Mouse (Mus musculus): ENCODE results near the gene Nek1. TPM values are rescaled to one million over a fixed set of nuclear protein-coding genes. Genes with fewer than 3 reads are reported as not detected.
"Not testable (repeated sequence)": the region's sequence is repeated elsewhere in the genome, so short reads cannot be mapped to it uniquely, and the experiment has no call there.

Gene Nek1
- total RNA-seq, 2 experiments from 2014 or later, result 8.0 to 9.4 TPM

DNA sequence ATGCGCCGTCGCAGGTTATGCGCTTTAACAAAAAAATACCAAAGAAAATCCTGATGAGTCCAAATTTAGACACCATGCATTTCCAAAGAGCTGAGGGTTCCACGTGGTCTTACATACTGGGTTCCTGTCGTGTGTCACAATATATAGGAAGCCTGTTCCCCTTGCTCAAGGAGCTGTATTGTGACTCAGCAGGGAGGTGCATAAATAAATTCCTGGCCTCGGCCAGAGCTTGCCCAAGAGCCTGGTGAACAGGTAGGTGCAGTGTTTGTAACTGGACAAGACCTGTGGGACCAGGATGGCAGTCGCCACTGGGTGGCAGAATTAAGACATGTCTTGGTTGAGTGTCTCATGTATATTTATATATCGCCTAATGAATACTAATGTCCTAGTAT, 9.3 kb upstream of the Nek1 start:
- intact Hi-C loops (cut with DNase I), result loop anchor here (1.0 to 10.0 kb wide), 5 partner anchors 10 to 349 kb away; partner anchors contain the start of genes Hpf1, Mfap3l, Nek1 and Sh3rf1
- peak; percentile 53 to 61 for DNase-seq

DNA sequence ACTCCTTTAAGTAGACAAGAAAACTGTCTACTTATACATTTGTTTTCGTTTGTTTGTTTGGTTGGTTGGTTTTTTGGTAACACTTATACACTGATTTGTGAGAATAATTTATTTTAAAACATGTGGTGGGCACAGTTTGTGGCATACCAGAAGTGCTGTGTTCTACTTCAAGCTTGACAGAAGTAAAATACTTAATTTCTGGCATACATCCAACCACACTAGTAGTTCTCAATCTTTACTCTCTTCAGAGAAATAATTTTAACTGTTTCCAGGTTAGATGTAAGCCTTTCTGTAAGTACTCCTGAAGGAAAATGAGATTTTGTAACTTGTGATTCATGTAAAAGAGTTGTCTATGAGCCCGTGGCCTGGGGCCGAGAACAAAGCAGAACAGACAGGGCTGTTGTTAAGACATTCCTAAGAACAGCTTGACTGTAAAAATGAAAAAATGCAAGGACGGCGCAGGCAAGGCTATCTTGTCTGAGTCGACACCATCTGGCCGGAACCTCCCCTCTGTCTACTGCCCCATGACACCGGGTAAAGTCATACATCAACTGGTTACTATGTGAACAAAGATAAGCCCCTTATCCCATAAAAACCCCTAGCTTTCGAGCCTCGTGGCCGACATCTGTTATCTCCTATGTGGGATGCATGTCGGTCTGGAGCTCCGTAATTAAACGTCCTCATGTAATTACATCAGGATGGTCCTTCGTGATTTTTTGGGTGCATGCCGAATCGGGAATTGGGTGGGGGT, 8.6 kb upstream of the Nek1 start:
- intact Hi-C loops (cut with DNase I), result loop anchor here (5.0 to 10.0 kb wide), 4 partner anchors 92 to 943 kb away; partner anchors contain the start of genes Ddx60, Hpf1, Mfap3l and Sh3rf1
- DNase-seq, result not testable (repeated sequence)

DNA sequence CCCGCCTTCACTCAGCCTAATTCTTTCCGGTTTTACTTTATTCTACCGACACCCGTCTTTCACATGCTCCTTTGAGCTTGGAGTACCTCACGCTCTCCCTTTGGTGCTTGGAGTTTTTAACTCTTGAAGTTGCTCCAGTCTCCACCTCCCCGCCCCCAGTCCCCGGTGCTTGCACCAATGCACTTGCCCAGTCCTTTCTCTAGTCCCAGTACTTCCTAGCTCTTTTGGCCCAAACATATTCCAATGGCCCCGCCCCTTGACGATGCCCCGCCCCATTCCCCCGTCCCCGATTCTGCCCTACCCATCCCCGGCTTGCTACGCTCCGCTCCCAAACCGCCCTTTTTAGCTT, 460 bp upstream of the Nek1 start:
- DNase-seq, result no peak
- intact Hi-C loops (cut with DNase I), result loop anchor here (5.0 kb wide), 1 partner anchor 495 kb away; the partner anchor contains the start of gene Cbr4

DNA sequence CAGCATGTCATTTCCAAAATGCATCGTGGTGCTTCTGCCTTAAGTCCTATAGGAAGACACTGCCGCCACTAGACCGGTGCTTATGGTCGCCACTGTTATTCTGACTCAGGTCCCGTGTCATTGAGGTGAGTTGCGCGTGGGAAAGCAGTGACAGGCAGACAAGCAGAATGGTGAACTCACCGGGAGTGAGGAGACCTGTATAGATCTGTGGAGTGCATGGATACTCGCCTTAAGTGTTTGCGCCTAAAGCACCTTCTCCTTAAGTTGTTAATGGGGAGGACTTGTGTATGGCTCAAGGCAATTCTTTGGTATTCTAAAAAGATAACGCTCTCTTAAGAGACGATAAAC, 618 bp downstream of the Nek1 start:
- intact Hi-C loops (cut with DNase I), result loop anchor here (1.0 to 5.0 kb wide), 2 partner anchors 10 to 494 kb away; partner anchors contain the start of genes Cbr4 and Clcn3
- DNase-seq, result no peak

DNA sequence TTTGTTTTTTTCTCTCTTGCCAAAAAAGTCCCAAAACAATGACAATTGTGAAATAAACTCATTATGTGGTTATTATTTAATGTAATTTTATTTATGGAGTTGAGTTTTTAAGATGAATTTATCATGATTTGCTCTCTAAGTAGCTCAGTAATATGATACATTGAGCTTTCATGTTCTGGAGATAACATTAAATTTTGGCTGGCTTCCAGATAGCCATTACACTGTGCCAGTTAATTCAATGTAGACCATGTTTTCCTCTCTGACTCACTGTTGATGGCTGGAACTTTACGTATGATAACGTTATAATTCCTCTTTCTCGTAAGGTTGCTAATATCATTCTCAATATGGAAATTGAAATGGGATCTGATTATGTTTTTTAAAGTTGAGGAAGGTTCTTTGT, 3.5 kb downstream of the Nek1 start:
- intact Hi-C loops (cut with DNase I), result no loop called here

DNA sequence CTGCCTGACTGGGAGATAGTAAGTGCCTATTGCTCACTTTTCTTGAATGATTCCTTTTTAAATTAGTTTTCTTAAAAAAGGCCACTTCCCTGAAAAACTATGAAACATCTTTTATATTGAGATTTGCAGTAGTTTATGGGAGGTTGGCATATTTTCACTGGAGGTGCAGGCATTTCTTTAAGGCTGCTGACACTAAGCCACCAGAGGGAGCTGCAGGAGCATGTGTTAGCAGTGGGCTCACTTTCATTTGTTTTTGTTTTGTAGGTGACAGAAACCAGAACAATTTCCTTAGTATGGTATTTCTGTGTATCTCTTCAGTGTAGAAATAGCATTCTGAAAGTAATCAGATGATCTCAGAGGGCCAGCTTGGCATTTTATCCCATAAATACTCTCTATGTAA, 49.0 kb downstream of the Nek1 start:
- DNase-seq, result peak; percentile 34 to 57

More for the DNA sequence above, 3.5 kb downstream of the Nek1 start:
- no peak for DNase-seq

DNA sequence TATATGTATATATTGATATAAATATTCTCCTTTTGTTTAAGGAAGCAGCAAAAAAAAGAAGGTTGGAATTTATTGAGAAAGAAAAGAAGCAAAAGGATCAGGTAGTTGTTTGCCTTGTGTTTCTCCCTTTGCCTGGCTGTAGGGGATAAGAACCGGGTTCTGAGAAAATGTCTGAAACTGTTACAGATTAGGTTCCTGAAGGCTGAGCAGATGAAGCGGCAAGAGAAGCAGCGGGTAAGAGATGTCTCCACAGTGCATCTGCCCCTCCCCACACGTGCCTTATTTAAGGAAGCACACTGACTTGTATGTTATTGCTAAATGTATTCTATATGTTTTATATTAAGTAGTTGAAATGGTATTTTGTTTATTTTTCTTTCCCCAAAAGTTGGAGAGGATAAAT, 50.9 kb downstream of the Nek1 start:
- DNase-seq, result no peak
- intact Hi-C loops (cut with DNase I), result loop anchor here (5.0 to 10.0 kb wide), 3 partner anchors 433 to 1021 kb away; no protein-coding TSS in a partner anchor

More for the DNA sequence above, 49.0 kb downstream of the Nek1 start:
- intact Hi-C loops (cut with DNase I), result loop anchor here (1.0 to 10.0 kb wide), 4 partner anchors 435 to 1023 kb away; no protein-coding TSS in a partner anchor

DNA sequence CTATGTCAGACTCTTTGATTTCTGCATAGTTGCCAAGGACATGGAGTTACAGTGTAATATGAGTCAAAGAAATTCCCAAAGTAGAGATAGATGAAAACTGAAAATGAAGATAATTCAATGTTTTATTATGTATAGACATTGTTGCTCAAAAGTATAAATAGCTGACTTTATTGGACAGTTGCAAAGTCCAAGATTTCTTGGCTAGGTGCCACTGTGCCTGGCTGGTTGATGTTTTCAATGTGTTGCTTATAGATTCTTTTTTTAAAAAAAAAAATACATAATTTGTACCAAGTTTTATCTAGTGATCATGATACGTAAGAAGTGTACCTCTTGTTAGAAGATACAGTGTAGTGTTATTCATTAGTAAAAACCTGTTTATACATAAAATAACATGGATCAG, 53.8 kb downstream of the Nek1 start:
- no peak for DNase-seq
- intact Hi-C loops (cut with DNase I), result loop anchor here (10.0 kb wide), 1 partner anchor 1018 kb away; no protein-coding TSS in a partner anchor

DNA sequence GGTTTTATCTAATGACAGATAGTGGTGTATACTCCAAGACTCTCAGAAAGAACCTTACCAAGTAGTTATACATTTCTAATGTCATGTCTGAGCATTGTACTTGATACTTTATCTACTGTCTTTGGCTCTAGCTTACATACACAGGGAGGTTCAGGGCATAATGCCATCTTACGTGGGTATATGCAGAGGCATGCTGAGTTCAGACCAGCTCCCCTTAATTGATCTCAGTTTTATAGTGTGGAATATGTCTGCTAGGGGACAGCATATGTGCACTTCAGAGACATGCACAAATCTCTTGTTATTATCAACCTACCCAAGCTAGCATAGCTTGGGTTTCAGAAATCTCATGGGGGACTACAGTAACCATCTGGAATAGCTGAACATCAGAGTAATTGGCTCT, 60.0 kb downstream of the Nek1 start:
- no peak for DNase-seq
- intact Hi-C loops (cut with DNase I), result no loop called here

DNA sequence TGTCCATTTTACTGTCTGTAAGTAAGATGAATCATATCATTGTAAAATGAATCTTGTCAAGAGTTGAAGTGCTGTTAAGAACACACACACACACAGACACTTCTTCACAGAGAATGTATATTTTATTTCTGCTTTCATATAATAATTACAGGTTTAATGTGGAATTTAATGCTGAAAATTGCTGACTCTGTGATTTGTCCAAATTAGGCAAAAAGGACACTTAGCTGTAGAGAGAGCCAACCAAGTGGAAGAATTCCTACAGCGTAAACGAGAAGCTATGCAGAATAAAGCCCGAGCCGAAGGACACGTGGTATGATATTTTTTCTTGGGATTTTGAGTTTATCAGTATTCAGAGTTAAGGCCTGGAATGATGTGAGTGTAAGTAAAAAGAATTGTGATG, 61.3 kb downstream of the Nek1 start:
- no peak for DNase-seq
- intact Hi-C loops (cut with DNase I), result no loop called here

DNA sequence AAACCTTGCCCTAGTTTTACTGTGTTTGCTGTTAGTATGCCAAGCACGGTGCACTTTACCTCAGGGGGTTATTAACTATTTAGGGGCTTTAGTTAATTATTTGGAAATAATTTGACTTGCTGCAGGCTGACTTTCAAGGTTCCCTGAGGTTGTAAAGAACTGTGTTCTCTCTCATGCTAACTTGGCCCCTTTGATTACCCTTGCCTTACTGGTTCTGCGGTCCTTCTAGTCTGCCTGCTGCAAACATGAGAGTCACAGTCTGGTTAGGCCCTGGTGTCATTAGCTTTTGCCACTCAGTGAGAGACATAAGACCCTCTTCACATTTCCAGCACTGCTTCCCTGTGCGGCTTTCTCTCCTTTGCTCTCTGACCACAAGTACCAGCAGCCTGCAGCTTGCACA, 64.0 kb downstream of the Nek1 start:
- no peak for DNase-seq
- intact Hi-C loops (cut with DNase I), result no loop called here

DNA sequence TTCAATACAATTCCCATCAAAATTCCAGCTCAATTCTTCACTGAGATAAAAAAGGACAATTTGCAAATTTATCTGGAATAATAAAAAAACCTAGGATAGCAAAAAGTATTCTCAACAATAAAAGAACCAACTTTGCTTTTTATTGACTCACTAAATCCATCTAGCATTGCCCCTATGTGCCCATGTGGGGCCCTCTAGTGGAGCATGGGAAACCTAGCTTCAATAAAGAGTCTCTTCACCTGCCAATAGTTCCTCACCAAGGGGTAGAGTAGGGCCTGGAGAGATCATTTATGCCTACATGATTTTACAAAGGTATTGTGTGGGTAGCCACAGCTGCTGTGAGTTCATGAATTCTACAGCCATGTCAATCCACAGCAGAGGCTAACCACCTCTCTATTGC, 66.1 kb downstream of the Nek1 start:
- intact Hi-C loops (cut with DNase I), result no loop called here
- no peak for DNase-seq

DNA sequence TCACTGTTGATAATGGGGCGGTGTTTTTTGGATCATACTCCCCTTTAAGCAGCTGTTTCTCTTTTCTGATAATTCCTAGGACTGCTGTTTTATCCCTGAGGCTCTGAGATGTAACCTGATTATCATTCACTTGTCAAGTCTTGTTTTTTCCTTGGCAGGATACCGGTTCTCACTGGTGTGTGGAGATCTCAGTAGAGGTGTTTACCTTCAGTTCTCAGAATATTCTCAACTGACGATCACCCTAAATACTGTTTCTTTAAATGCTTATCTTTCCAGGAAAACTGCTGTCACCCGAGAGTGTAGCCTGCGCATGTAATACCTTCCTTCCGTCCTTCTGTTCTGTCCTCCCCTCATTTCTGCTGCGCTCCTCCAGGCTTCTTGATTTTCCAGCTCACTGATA, 67.4 kb downstream of the Nek1 start:
- DNase-seq, result no peak
- intact Hi-C loops (cut with DNase I), result no loop called here

DNA sequence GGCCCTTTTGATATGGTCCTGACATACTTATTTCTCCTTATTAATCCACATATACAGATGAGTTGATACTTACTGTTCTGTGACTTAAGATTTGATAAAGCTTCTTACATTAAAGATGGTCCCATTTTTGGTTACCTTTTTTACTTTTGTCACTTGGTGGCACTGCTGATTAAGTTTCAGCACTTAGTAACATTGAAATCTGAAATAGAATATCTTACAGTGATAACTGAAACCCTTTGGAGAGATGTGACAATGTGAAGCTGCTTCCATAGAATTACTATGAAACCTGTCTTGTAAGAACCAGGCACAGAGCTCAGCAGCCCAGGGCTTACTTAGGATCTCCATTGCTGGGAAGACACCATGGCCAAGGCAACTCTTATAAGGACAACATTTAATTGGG, 82.1 kb downstream of the Nek1 start:
- DNase-seq, result no peak
- intact Hi-C loops (cut with DNase I), result loop anchor here (10.0 kb wide), 1 partner anchor 420 kb away; no protein-coding TSS in a partner anchor

DNA sequence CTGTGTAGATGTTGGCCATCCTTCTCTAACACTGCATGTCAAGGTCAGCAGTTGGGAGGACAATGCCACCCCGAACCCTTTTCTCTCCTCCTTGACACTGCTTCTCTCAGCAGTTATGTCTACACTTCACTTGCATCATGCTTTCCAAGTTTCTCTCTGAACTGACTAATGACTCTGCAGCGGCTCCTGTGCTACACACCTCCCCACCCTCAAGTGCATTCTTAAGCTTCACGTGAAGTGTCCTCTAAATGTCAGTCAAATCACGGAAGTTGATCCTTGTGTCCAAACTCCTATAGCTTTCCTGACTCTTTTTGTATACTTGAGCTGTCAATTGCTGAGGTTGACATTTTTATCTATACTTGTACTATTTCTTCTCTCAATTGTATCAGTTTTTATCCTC, 117.5 kb downstream of the Nek1 start:
- no peak for DNase-seq
- intact Hi-C loops (cut with DNase I), result no loop called here

DNA sequence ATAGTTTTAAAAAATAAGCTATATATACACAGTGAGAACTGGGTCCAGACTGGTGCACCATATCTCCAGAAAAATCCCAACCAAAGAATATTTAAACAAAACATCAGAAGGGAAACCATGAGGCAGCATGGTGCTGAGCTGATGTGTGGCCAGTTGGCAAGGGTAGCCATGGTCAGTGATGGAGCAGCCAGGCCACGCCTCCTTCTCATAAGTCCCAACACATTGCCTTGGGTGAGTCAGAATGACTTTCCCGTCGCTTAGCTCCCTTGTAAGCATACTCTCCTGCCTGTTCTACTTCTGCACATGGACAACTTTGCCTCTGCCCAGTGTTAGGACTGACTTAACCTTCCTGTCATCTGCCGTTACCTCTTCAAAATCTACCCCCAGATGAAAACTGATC, 118.9 kb downstream of the Nek1 start:
- DNase-seq, result no peak
- intact Hi-C loops (cut with DNase I), result no loop called here

DNA sequence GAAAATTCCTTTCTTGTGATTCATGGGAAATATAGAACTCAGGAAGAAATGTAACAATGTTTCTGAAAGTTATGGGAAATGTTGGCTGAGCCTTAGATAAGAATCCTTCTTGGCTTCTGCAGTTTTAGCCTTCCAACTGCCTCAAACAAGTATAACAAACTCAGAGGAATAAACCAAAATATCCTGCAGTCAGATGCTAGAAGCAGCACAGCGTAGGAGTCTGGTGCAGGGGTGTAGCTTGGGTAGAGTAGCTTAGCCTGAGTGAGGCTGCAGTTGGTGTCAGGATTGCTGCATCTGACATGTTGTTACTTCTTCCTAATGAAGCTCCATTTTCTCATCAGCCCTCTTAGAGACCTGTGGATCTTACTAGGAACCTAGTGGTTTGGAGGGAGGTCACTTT, 128.6 kb downstream of the Nek1 start:
- intact Hi-C loops (cut with DNase I), result no loop called here
- no peak for DNase-seq

DNA sequence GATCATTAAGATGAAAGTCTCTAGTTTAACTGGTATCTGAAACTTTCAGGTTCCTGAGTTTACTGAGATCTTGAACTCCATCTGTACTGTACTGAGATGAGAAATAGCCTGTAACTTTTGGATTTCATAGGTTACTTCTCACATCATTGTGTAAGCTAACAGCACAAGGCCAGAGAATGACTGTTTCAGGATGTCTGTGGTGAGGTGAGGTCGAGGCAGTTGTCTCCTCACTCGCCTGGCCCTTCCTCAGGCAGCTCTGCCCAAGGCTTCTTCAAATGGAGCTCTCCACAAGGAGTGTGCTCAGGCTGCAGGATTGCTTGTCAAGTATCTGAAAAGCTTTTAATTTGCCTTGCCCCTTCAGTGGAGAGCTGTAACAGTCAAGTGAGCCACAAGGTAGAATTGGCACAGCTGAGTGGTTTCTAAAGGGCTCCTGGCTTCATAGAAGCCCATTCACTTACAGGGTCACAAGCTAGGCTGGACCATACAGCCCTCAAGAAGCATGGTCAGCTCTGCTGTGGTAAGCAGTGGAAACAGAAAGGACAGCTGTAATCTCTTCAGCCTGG, 134.4 kb downstream of the Nek1 start:
- intact Hi-C loops (cut with DNase I), result no loop called here
- no peak for DNase-seq

DNA sequence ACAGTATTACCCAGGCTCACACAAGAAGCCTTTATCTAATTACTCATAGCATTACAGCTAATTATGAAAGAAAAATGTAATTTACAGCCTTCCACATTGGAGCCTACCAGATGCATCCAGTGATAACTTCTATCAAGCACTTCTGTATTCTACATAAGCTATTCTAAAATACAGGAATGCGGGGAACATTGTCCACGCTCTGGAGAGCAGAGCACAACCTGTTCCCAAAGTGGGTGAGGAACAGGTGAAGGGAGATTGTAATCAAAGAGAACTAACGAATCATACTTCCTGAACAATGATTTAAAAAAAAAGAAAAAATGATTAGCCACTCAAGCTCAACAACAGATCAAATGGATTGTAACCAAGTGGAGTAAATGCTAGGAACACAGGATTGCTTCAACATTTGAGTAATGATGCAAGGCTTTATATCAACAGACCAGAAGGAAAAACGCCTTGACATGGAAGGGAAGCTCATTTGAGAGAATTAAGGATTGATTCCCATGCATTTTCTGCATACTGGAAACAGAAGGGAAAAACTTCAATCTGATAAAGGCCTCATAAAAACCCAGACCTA, 139.7 kb downstream of the Nek1 start:
- intact Hi-C loops (cut with DNase I), result no loop called here
- DNase-seq, result no peak

DNA sequence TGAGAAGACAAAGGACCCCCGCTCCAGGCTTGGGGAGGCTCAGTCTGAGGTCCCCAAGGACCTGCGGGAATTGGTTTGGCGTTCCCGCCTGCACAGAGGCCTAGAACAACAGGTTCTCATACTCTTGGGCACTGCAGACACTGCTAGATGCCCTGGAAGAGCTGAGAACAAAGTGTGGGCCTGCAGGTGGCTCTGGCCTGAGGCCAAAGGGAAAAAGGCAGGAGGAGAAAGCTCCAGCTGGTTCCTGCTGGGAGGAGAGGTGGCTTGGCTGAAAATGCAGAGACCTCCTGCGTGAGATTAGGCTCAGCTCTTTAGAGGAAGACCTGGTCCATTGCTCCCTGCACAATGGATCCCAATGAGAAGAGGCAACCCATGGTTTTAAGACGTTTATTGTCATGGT, 148.9 kb downstream of the Nek1 start:
- intact Hi-C loops (cut with DNase I), result no loop called here
- DNase-seq, result no peak

DNA sequence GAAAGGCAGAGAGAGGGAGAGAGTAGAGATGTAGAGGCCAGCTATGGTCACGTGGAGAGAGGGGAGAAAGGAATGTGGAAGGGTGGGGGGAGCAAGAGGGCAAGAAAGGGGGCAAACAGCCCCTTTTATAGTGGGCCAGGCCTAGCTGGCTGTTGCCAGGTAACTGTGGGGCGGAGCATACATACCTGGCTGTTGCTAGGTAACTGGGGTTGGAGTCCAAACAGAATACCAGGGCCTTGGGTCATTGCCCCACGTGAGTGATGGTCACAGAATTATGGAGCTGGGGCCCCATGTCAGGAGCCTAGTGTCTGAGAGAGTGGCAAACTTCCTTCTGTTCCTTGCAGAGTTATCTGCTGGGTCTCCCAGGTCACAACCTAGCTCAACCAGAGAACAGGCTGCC, 149.3 kb downstream of the Nek1 start:
- no peak for DNase-seq
- intact Hi-C loops (cut with DNase I), result no loop called here

DNA sequence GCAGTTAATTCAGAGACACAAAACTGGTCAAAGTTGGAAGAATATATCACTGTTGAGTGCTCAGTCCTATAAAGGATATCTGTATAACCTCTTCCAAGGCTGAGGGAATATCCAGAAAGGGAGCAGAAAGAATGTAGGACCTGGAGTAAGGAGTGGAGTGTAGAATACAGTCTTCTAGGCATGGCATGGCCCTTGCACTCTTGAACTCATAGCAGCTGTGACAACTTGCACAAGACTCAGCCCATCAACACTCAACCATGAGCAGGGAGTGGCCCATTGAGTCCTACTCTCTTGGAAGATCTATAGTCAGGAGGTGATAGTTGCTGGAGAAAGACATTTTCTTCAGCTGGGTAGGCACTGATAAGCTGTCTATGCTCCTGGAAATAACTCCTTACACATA, 149.8 kb downstream of the Nek1 start:
- intact Hi-C loops (cut with DNase I), result no loop called here
- no peak for DNase-seq

Data from heart, postnatal 36 days (tissue).